Mouse (Mus musculus): Measurements from ENCODE around the gene Col28a1. TPM values are rescaled to one million over a fixed set of nuclear protein-coding genes. Genes with fewer than 3 reads are reported as not detected.

The Col28a1 gene
- polyA plus RNA-seq, 2 experiments = 0.04 TPM; not detected in 1

DNA sequence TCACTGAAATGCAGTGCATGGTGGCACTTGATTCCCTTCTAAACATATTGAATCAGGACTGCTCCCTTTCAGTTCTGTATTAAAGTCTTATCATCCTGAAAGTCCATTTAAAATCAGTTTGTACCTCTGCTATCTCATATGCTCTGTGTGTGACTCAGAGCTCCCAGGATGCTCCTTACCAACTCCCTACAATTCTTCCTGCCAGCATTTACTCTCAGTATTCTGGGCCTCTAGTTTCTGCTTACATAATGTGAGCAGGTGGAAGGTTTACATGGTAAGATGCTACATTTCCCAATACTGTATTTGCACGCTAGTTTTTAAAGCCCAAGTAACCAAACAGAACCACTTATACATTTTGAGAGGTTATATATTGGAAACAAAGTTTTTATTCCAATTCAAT is 64.3 kb downstream of the Col28a1 start:
- Histone ChIP-seq H3K4me3 (ENCODE audit: insufficient read depth in 1 of 2, low read depth in 2 of 2, low read length in 2 of 2) (no peak overlapping the region), H3K9me3 (ENCODE audit: control insufficient read depth, low read length) (no peaks in the 10 kb centered on the region), H3K36me3 (replicated peaks; ENCODE audit: control insufficient read depth, insufficient read depth, low read depth) (no peaks in the 10 kb centered on the region), H3K9ac (replicated peaks) (no peak overlapping the region), H3K27me3 (ENCODE audit: control insufficient read depth, insufficient read depth, low read length) (no peaks in the 10 kb centered on the region), H3K4me2 (ENCODE audit: low read depth) (no peak overlapping the region), H3K4me1 (replicated peaks; ENCODE audit: control insufficient read depth in 2 of 2, insufficient read depth in 2 of 2, low read length in 1 of 2) (no peaks in the 10 kb centered on the region), H3K27ac (no peak overlapping the region)
- 69% methylated on average over 1 of the region's 1 CpGs for WGBS (ENCODE audit: insufficient replicate concordance)
- ATAC-seq (ENCODE audit: insufficient read depth) = no peak
- no peak for DNase-seq (ENCODE audit: low read depth in 3 of 3, low spot score in 3 of 3)
- no peak for TF ChIP-seq CTCF (IDR thresholded peaks at IDR 0.05; ENCODE audit: low read depth)
- no peak for TF ChIP-seq EP300 (IDR thresholded peaks at IDR 0.05; ENCODE audit: low read depth)

DNA sequence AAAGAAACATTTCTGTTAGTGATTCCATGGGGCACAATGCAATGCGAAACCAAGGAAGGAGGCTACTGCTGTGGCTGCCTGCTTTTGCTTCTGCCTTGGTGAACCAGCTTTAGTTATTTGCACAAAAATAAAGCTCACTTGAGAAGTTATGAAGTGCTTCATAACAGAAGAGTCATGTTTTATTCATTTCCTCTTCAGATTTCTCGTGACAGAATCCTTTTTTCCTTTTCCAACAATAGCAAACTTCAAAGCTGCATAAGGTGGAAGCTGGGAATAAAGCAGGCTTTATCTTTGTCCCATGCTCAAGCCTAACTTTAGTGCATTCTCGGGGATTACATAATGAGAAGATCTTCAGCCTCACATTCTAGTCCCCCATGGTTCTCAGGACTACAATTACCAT is 65.9 kb downstream of the Col28a1 start:
- H3K4me2 ChIP-seq (ENCODE audit: low read depth) = no peak overlapping the region
- no peak overlapping the region for H3K4me3 ChIP-seq (ENCODE audit: insufficient read depth in 1 of 2, low read depth in 2 of 2, low read length in 2 of 2)
- H3K4me1 ChIP-seq (replicated peaks; ENCODE audit: control insufficient read depth in 2 of 2, insufficient read depth in 2 of 2, low read length in 1 of 2) = no peaks in the 10 kb centered on the region
- ATAC-seq (ENCODE audit: insufficient read depth) (no peak), DNase-seq (ENCODE audit: low read depth in 3 of 3, low spot score in 3 of 3) (no peak)
- no peak overlapping the region for H3K27ac ChIP-seq
- H3K36me3 ChIP-seq (replicated peaks; ENCODE audit: control insufficient read depth, insufficient read depth, low read depth) = no peaks in the 10 kb centered on the region
- no peak for TF ChIP-seq EP300 (IDR thresholded peaks at IDR 0.05; ENCODE audit: low read depth)
- TF ChIP-seq CTCF (IDR thresholded peaks at IDR 0.05; ENCODE audit: low read depth) = no peak
- WGBS (ENCODE audit: insufficient replicate concordance) = 38% methylated on average over 3 of the region's 3 CpGs
- no peaks in the 10 kb centered on the region for H3K27me3 ChIP-seq (ENCODE audit: control insufficient read depth, insufficient read depth, low read length)
- H3K9ac ChIP-seq (replicated peaks) = no peak overlapping the region
- no peaks in the 10 kb centered on the region for H3K9me3 ChIP-seq (ENCODE audit: control insufficient read depth, low read length)

DNA sequence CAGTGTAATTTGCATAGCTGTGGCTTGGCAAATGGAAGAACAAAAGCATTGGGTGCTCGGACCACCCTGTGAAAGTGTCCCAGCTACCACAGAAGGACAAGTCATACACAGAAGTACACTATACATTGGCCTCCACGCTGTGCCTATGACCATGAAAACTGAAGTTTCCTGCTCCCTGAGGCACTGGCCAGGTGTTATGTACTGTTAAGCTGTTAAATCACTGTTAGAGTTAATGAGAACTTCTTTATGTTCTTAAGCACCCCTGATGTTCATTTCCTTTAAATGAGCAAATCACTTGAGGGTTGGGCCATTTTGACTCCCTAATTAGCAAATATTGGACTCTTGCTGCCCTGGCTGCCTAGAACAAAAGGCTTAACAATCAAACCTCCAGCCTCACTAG is 73.3 kb downstream of the Col28a1 start:
- Histone ChIP-seq H3K9me3 (ENCODE audit: control insufficient read depth, low read length) (no peaks in the 10 kb centered on the region), H3K9ac (replicated peaks) (no peak overlapping the region), H3K4me2 (ENCODE audit: low read depth) (no peak overlapping the region), H3K4me3 (ENCODE audit: insufficient read depth in 1 of 2, low read depth in 2 of 2, low read length in 2 of 2) (no peak overlapping the region), H3K27ac (no peak overlapping the region), H3K36me3 (replicated peaks; ENCODE audit: control insufficient read depth, insufficient read depth, low read depth) (no peaks in the 10 kb centered on the region), H3K27me3 (ENCODE audit: control insufficient read depth, insufficient read depth, low read length) (no peaks in the 10 kb centered on the region), H3K4me1 (replicated peaks; ENCODE audit: control insufficient read depth in 2 of 2, insufficient read depth in 2 of 2, low read length in 1 of 2) (no peaks in the 10 kb centered on the region)
- no peak for DNase-seq (ENCODE audit: low read depth in 3 of 3, low spot score in 3 of 3)
- TF ChIP-seq CTCF (IDR thresholded peaks at IDR 0.05; ENCODE audit: low read depth) (no peak), EP300 (IDR thresholded peaks at IDR 0.05; ENCODE audit: low read depth) (no peak)
- no peak for ATAC-seq (ENCODE audit: insufficient read depth)
- 50% methylated on average over 2 of the region's 2 CpGs for WGBS (ENCODE audit: insufficient replicate concordance)

DNA sequence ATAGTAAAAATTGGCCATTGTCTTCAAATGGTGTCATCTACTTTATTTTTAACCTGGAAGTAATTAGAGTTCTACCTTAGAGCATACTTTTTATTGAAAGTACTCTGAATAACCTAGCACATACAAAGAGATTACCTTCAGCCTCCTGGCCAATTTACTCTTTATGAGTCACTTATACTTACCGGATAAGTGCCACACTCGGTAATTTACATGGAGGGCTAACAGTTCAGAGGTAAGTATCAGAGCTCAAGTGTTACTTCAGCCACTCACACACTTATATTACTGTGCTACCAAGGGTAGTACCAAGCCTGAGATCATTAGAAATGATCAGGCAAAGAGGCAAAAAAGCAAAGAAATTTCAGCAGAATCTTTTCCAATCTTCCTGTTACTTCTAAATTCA is 73.8 kb downstream of the Col28a1 start:
- ATAC-seq (ENCODE audit: insufficient read depth) (no peak), DNase-seq (ENCODE audit: low read depth in 3 of 3, low spot score in 3 of 3) (no peak)
- Histone ChIP-seq H3K4me3 (ENCODE audit: insufficient read depth in 1 of 2, low read depth in 2 of 2, low read length in 2 of 2) (no peak overlapping the region), H3K36me3 (replicated peaks; ENCODE audit: control insufficient read depth, insufficient read depth, low read depth) (no peaks in the 10 kb centered on the region), H3K27me3 (ENCODE audit: control insufficient read depth, insufficient read depth, low read length) (no peaks in the 10 kb centered on the region), H3K4me1 (replicated peaks; ENCODE audit: control insufficient read depth in 2 of 2, insufficient read depth in 2 of 2, low read length in 1 of 2) (no peaks in the 10 kb centered on the region), H3K9ac (replicated peaks) (no peak overlapping the region), H3K4me2 (ENCODE audit: low read depth) (no peak overlapping the region), H3K27ac (no peak overlapping the region), H3K9me3 (ENCODE audit: control insufficient read depth, low read length) (no peaks in the 10 kb centered on the region)
- TF ChIP-seq EP300 (IDR thresholded peaks at IDR 0.05; ENCODE audit: low read depth) (no peak), CTCF (IDR thresholded peaks at IDR 0.05; ENCODE audit: low read depth) (no peak)
- WGBS (ENCODE audit: insufficient replicate concordance) = 70% methylated on average over 2 of the region's 2 CpGs

DNA sequence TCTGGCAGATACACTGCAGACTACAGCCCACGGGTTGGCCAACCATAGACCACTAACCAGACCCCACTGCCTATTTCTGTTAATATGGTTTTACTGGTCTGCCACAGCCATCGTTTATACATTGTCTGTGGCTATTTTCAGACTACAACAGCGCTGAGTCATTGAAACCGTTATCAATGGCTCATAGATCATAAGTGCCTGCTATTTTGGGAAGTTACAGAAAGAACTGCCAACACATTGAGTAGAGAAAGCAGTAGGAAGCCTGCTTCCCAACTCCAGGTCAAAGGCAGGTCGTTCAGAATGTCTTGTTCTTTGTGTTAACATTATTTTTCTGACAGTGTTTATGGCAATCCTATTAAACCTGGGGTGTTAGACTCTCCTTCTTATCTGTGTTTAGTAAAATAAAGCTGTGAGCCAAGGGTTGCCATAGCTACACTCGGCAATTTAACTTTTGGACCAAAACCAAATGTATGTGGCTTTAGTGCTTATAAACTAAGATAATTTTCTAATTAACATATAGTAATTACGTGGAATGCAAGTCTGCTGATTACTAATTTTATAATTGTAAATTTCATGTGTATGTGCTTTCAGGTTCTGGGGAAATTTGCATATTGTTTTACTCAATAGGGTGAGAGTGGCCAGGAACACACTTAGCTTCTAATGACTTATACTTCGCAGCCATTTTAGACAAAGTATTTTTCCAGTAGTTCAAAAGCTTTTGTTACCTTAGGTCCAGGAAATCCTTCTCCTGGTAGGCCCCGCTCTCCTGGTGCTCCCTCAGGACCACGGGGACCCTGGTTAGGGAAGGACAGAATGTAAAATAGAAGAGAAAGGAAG is 86.3 kb downstream of the Col28a1 start:
- TF ChIP-seq CTCF (IDR thresholded peaks at IDR 0.05; ENCODE audit: low read depth) = no peak
- TF ChIP-seq EP300 (IDR thresholded peaks at IDR 0.05; ENCODE audit: low read depth) = no peak
- no peaks in the 10 kb centered on the region for H3K9me3 ChIP-seq (ENCODE audit: control insufficient read depth, low read length)
- no peak for DNase-seq (ENCODE audit: low read depth in 3 of 3, low spot score in 3 of 3)
- H3K27me3 ChIP-seq (ENCODE audit: control insufficient read depth, insufficient read depth, low read length) = no peaks in the 10 kb centered on the region
- no peaks in the 10 kb centered on the region for H3K36me3 ChIP-seq (replicated peaks; ENCODE audit: control insufficient read depth, insufficient read depth, low read depth)
- 36% methylated on average over 10 of the region's 10 CpGs for WGBS (ENCODE audit: insufficient replicate concordance)
- H3K4me3 ChIP-seq (ENCODE audit: insufficient read depth in 1 of 2, low read depth in 2 of 2, low read length in 2 of 2) = no peak overlapping the region
- no peaks in the 10 kb centered on the region; a peak in 1 of 4 replicates for H3K4me1 ChIP-seq (replicated peaks; ENCODE audit: control insufficient read depth in 2 of 2, insufficient read depth in 2 of 2, low read length in 1 of 2)
- no peak overlapping the region for H3K4me2 ChIP-seq (ENCODE audit: low read depth)
- H3K27ac ChIP-seq = no peak overlapping the region
- H3K9ac ChIP-seq (replicated peaks) = no peak overlapping the region
- ATAC-seq (ENCODE audit: insufficient read depth) = no peak
